Comparison of ENCODE assay signal across 29 mouse cellular contexts in the genomic region with DNA sequence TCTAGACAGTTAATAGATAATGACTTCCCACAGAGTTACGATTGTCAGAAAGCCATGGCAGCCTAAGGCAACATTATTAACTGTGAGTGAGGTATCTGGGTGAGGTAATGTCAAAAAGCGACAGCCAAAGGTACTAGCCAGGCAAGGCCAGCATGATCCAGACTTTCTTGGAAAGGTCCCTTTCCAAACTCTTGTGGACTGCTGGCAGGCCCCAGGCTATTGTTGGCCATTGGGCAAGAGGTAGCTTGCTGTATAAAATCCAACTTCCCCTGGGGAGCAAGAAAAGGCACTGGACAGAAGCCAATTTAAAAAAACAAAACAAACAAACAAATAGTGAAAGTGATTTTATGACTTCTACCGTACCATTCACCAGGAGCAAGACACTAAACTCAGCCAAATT. TPM values are rescaled to one million over a fixed set of nuclear protein-coding genes. Genes with fewer than 3 reads are reported as not detected.
DNase-seq lines count a peak whose midpoint lies in the region; ATAC-seq and TF ChIP-seq lines count a peak whose summit lies in the region.
"Had no signal": no experiment of that assay in that cellular context is flagged by ENCODE, and none has a peak within 500 bp of the region (broad histone marks: within the 10 kb centered on the region; RNA-seq: fewer than 3 reads in every experiment).

No protein-coding gene starts in this region.

- 80% methylated on average over 3 of the region's 3 CpGs for WGBS in heart, embryonic 11.5 days (ENCODE audit: insufficient replicate concordance)
- WGBS in liver, adult 2 months: 18% methylated on average over 3 of the region's 3 CpGs
- WGBS in liver, embryonic 12.5 days (ENCODE audit: insufficient replicate concordance): 73% methylated on average over 3 of the region's 3 CpGs

- H3K4me2 ChIP-seq in heart, embryonic 11.5 days: no peak overlapping the region
- no peak overlapping the region for H3K4me2 ChIP-seq in liver, embryonic 12.5 days
- H3K4me2 ChIP-seq: embryonic facial prominence, embryonic 12.5 days; forebrain, embryonic 15.5 days; hindbrain, embryonic 15.5 days; limb, embryonic 13.5 days; lung, embryonic 14.5 days had no signal

- no peaks in the 10 kb centered on the region for H3K9me3 ChIP-seq in heart, embryonic 11.5 days (replicated peaks; ENCODE audit: control insufficient read depth, low read length)
- no peaks in the 10 kb centered on the region for H3K9me3 ChIP-seq in liver, embryonic 12.5 days (replicated peaks)
- H3K9me3 ChIP-seq: embryonic facial prominence, embryonic 12.5 days; forebrain, embryonic 10.5 days; forebrain, embryonic 15.5 days; hindbrain, embryonic 10.5 days; hindbrain, embryonic 15.5 days; limb, embryonic 13.5 days had no signal

- no peaks in the 10 kb centered on the region for H3K27me3 ChIP-seq in heart, embryonic 11.5 days (ENCODE audit: control insufficient read depth, insufficient read depth, low read length)
- no peaks in the 10 kb centered on the region for H3K27me3 ChIP-seq in liver, adult 2 months (ENCODE audit: control insufficient read depth, insufficient read depth, low read length)
- no peaks in the 10 kb centered on the region for H3K27me3 ChIP-seq in liver, embryonic 12.5 days (replicated peaks)
- H3K27me3 ChIP-seq: embryonic facial prominence, embryonic 12.5 days; forebrain, embryonic 15.5 days; hindbrain, embryonic 15.5 days; limb, embryonic 13.5 days had no signal

- TF ChIP-seq POLR2A in liver, adult 2 months (IDR thresholded peaks at IDR 0.05; ENCODE audit: extremely low read depth, insufficient read depth, low read length): no peak

- TF ChIP-seq CTCF in gastrocnemius, adult 2 months (IDR thresholded peaks at IDR 0.05): no peak
- TF ChIP-seq CTCF in liver, adult 2 months (IDR thresholded peaks at IDR 0.05; ENCODE audit: low read depth, low read length): no peak

- intact Hi-C loops in gastrocnemius, adult 2 months (cut with DNase I): no loop called here
- intact Hi-C loops in heart, postnatal 25 days (cut with DNase I): loop anchor here (5.0 kb wide), 1 partner anchor 55 kb away; a partner anchor contains a TSS

- no peak overlapping the region for H3K9ac ChIP-seq in heart, embryonic 11.5 days (ENCODE audit: low read depth, low read length)
- H3K9ac ChIP-seq in liver, adult 2 months (ENCODE audit: low read depth, low read length): no peak overlapping the region
- H3K9ac ChIP-seq in liver, embryonic 12.5 days: no peak overlapping the region
- H3K9ac ChIP-seq: embryonic facial prominence, embryonic 12.5 days; forebrain, embryonic 15.5 days; hindbrain, embryonic 15.5 days; limb, embryonic 13.5 days; liver, embryonic 14.5 days; lung, embryonic 14.5 days had no signal

- no peak overlapping the region for H3K27ac ChIP-seq in gastrocnemius, adult 2 months
- H3K27ac ChIP-seq in heart, embryonic 11.5 days (ENCODE audit: low read depth, low read length): no peak overlapping the region
- H3K27ac ChIP-seq in liver, adult 2 months (replicated peaks; ENCODE audit: insufficient read depth, low read depth, low read length): peak overlapping the region; percentile 81
- no peak overlapping the region for H3K27ac ChIP-seq in liver, embryonic 12.5 days
- H3K27ac ChIP-seq: embryonic facial prominence, embryonic 12.5 days; forebrain, embryonic 15.5 days; hindbrain, embryonic 10.5 days; hindbrain, embryonic 15.5 days; kidney, postnatal 0 days; left cerebral cortex, adult 2 months; limb, embryonic 13.5 days; liver, embryonic 14.5 days had no signal

- no peaks in the 10 kb centered on the region for H3K79me2 ChIP-seq in liver, adult 2 months (ENCODE audit: control insufficient read depth, insufficient read depth, low read length)

- peaks cover 11% of the 10 kb centered on the region; the same call in 1 of the 2 replicates for H3K36me3 ChIP-seq in heart, embryonic 11.5 days (ENCODE audit: control insufficient read depth, insufficient read depth, low read length)
- peaks cover 14% of the 10 kb centered on the region for H3K36me3 ChIP-seq in liver, adult 2 months (ENCODE audit: control insufficient read depth, insufficient read depth, low read length)
- peaks cover 42% of the 10 kb centered on the region for H3K36me3 ChIP-seq in liver, embryonic 12.5 days

- ATAC-seq in heart, embryonic 11.5 days (replicated peaks; ENCODE audit: insufficient number of reproducible peaks, low FRiP score, low TSS enrichment): no peak
- no peak for ATAC-seq in liver, embryonic 12.5 days
- ATAC-seq: forebrain, embryonic 15.5 days; inflammation-experienced regulatory T-cells, adult 6 months had no signal

- peaks cover 6% of the 10 kb centered on the region; the same call in 1 of the 2 replicates for H3K4me1 ChIP-seq in heart, embryonic 11.5 days (ENCODE audit: control insufficient read depth, insufficient read depth, low read length)
- peaks cover 7% of the 10 kb centered on the region; the same call in 1 of the 2 replicates for H3K4me1 ChIP-seq in liver, adult 2 months (ENCODE audit: control insufficient read depth, insufficient read depth, low read length)
- peaks cover 12% of the 10 kb centered on the region for H3K4me1 ChIP-seq in liver, embryonic 12.5 days
- H3K4me1 ChIP-seq: embryonic facial prominence, embryonic 12.5 days; hindbrain, embryonic 15.5 days had no signal

- H3K4me3 ChIP-seq in gastrocnemius, adult 2 months: no peak overlapping the region
- H3K4me3 ChIP-seq in heart, embryonic 11.5 days (ENCODE audit: low read depth, low read length): no peak overlapping the region
- no peak overlapping the region for H3K4me3 ChIP-seq in liver, adult 2 months (ENCODE audit: insufficient read depth, low read depth, low read length)
- H3K4me3 ChIP-seq in liver, embryonic 12.5 days: no peak overlapping the region
- H3K4me3 ChIP-seq: embryonic facial prominence, embryonic 12.5 days; forebrain, embryonic 10.5 days; forebrain, embryonic 15.5 days; hindbrain, embryonic 10.5 days; hindbrain, embryonic 15.5 days; left cerebral cortex, adult 2 months; limb, embryonic 13.5 days had no signal

- peak; percentile 32 for DNase-seq in gastrocnemius, adult 2 months
- no peak for DNase-seq in gastrocnemius, adult 8-10 months (ENCODE audit: low spot score in 2 of 2)
- peak; percentile 37 for DNase-seq in heart, postnatal 25 days (ENCODE audit: low spot score)
- DNase-seq in liver, adult 2 months (ENCODE audit: extremely low read depth, low read depth, low spot score): peak; percentile 74
- peak; percentile 27 for DNase-seq in skeletal muscle tissue, adult 2 months (ENCODE audit: low read depth, low spot score)
- no peak for DNase-seq in spleen, adult 12 weeks (ENCODE audit: low spot score)
- DNase-seq: adrenal gland, adult 8-10 months; cerebellum, adult 11-12 months; cerebellum, adult 9-11 months; embryo, embryonic 11 days; kidney, adult 18-20 months; lung, embryonic 14.5 days; lung, postnatal 14 days; midbrain, embryonic 14.5 days; spleen, adult 18-20 months; thymus, postnatal 25 days had no signal

RNA-seq across cellular contexts. Expression of a gene that starts 16.3 kb away (rescaled TPM):
- total RNA-seq in gastrocnemius, adult 2 months (2021): 10 to 100 TPM; 84.9 to 85.6 TPM
- 10 to 100 TPM; 76.8 to 89.6 (median 79.4) TPM for total RNA-seq in gastrocnemius, adult 8-10 months (2022)
- 10 to 100 TPM; 65.5 to 70.4 TPM for total RNA-seq in heart, postnatal 25 days (2021)
- 188 and 199 TPM in 2 replicates for polyA plus RNA-seq in heart, embryonic 11.5 days (2014; fragmentation: Nextera tagmentation; extraction: Ambion mirVana)
- total RNA-seq in liver, adult 2 months (2014; rRNA removed): 82.1 and 87.2 TPM in 2 replicates
- 15.9 and 21.8 TPM in 2 replicates for polyA plus RNA-seq in liver, adult 2 months (2012; rRNA removed)
- polyA plus RNA-seq in liver, embryonic 12.5 days (2016; fragmentation: Nextera tagmentation; extraction: Ambion mirVana): 118 and 123 TPM in 2 replicates

RNA-seq across cellular contexts. Expression of a gene that starts 56.3 kb away (rescaled TPM):
- 1 to 10 TPM; 6.5 to 7.6 TPM for total RNA-seq in gastrocnemius, adult 2 months (2021)
- 1 to 10 TPM; 3.3 to 7.8 (median 3.6) TPM for total RNA-seq in gastrocnemius, adult 8-10 months (2022)
- total RNA-seq in heart, postnatal 25 days (2021): 10 to 100 TPM; 46.4 to 53.2 TPM
- polyA plus RNA-seq in heart, embryonic 11.5 days (2014; fragmentation: Nextera tagmentation; extraction: Ambion mirVana): 146 and 178 TPM in 2 replicates
- total RNA-seq in liver, adult 2 months (2014; rRNA removed): 2.3 and 6.2 TPM in 2 replicates
- polyA plus RNA-seq in liver, adult 2 months (2012; rRNA removed): 5.9 and 6.0 TPM in 2 replicates
- 24.1 and 24.2 TPM in 2 replicates for polyA plus RNA-seq in liver, embryonic 12.5 days (2016; fragmentation: Nextera tagmentation; extraction: Ambion mirVana)
- total RNA-seq: MEL had no signal

Comparison
In these comparisons a context has a peak if more than half of its experiments do, and no peak if none do; other contexts are left out.
1. DNase-seq: peak in gastrocnemius, adult 2 months (single experiment), heart, postnatal 25 days (single experiment), liver, adult 2 months (single experiment) and skeletal muscle tissue, adult 2 months (single experiment); none in gastrocnemius, adult 8-10 months (0 of 2) and spleen, adult 12 weeks (single experiment).